Mouse (Mus musculus): Measurements from ENCODE around the gene Mog. TPM values are rescaled to one million over a fixed set of nuclear protein-coding genes. Genes with fewer than 3 reads are reported as not detected.

Gene Mog
- polyA plus RNA-seq, 1 experiment from 2014 or later = not detected

Other genes with a start within 250 kb of the Mog start
- gene H2-M10.6, start 211.2 kb downstream of the Mog start, polyA plus RNA-seq (2014; fragmentation: Nextera tagmentation; extraction: Ambion mirVana) = not detected in 2 replicates
- 17.6 and 18.8 TPM in 2 replicates for gene Trim26, start 186.3 kb downstream of the Mog start, polyA plus RNA-seq (2014; fragmentation: Nextera tagmentation; extraction: Ambion mirVana)
- gene Trim15, start 156.2 kb downstream of the Mog start, polyA plus RNA-seq (2014; fragmentation: Nextera tagmentation; extraction: Ambion mirVana) = 0.19 TPM in 1 of 2 replicates, not detected in the other
- gene Trim10, start 153.8 kb downstream of the Mog start, polyA plus RNA-seq (2014; fragmentation: Nextera tagmentation; extraction: Ambion mirVana) = 4.7 and 6.8 TPM in 2 replicates
- gene Trim40, start 133.3 kb downstream of the Mog start, polyA plus RNA-seq (2014; fragmentation: Nextera tagmentation; extraction: Ambion mirVana) = not detected in 2 replicates
- gene Trim31, start 125.3 kb downstream of the Mog start, polyA plus RNA-seq (2014; fragmentation: Nextera tagmentation; extraction: Ambion mirVana) = not detected in 2 replicates
- gene Rnf39, start 80.5 kb downstream of the Mog start, polyA plus RNA-seq (2014; fragmentation: Nextera tagmentation; extraction: Ambion mirVana) = 0.24 and 0.45 TPM in 2 replicates
- gene Ppp1r11, start 71.7 kb downstream of the Mog start, polyA plus RNA-seq (2014; fragmentation: Nextera tagmentation; extraction: Ambion mirVana) = 95.7 and 98.4 TPM in 2 replicates
- 42.0 and 43.9 TPM in 2 replicates for gene Znrd1, start 64.8 kb downstream of the Mog start, polyA plus RNA-seq (2014; fragmentation: Nextera tagmentation; extraction: Ambion mirVana)
- 8.1 and 8.6 TPM in 2 replicates for gene Znrd1as, start 64.8 kb downstream of the Mog start, polyA plus RNA-seq (2014; fragmentation: Nextera tagmentation; extraction: Ambion mirVana)
- 0.32 TPM in 1 of 2 replicates, not detected in the other for gene 2410137M14Rik, start 42.2 kb downstream of the Mog start, polyA plus RNA-seq (2014; fragmentation: Nextera tagmentation; extraction: Ambion mirVana)
- gene H2-M5, start 33.9 kb downstream of the Mog start, polyA plus RNA-seq (2014; fragmentation: Nextera tagmentation; extraction: Ambion mirVana) = 0.23 and 0.75 TPM in 2 replicates
- 38.3 and 43.4 TPM in 2 replicates for gene Zfp57, start 22.2 kb downstream of the Mog start, polyA plus RNA-seq (2014; fragmentation: Nextera tagmentation; extraction: Ambion mirVana)
- 3.6 and 8.0 TPM in 2 replicates for gene Gabbr1, start 22.6 kb upstream of the Mog start, polyA plus RNA-seq (2014; fragmentation: Nextera tagmentation; extraction: Ambion mirVana)
- gene Olfr90, start 65.1 kb upstream of the Mog start, polyA plus RNA-seq (2014; fragmentation: Nextera tagmentation; extraction: Ambion mirVana) = not detected in 2 replicates
- gene Olfr91, start 74.9 kb upstream of the Mog start, polyA plus RNA-seq (2014; fragmentation: Nextera tagmentation; extraction: Ambion mirVana) = not detected in 2 replicates
- gene Olfr92, start 96.7 kb upstream of the Mog start, polyA plus RNA-seq (2014; fragmentation: Nextera tagmentation; extraction: Ambion mirVana) = not detected in 2 replicates
- gene Olfr93, start 138.1 kb upstream of the Mog start, polyA plus RNA-seq (2014; fragmentation: Nextera tagmentation; extraction: Ambion mirVana) = not detected in 2 replicates
- not detected in 2 replicates for gene Ubd, start 170.5 kb upstream of the Mog start, polyA plus RNA-seq (2014; fragmentation: Nextera tagmentation; extraction: Ambion mirVana)
- not detected in 2 replicates for gene Olfr94, start 177.6 kb upstream of the Mog start, polyA plus RNA-seq (2014; fragmentation: Nextera tagmentation; extraction: Ambion mirVana)
- not detected in 2 replicates for gene Olfr95, start 189.7 kb upstream of the Mog start, polyA plus RNA-seq (2014; fragmentation: Nextera tagmentation; extraction: Ambion mirVana)
- gene Olfr96, start 196.7 kb upstream of the Mog start, polyA plus RNA-seq (2014; fragmentation: Nextera tagmentation; extraction: Ambion mirVana) = not detected in 2 replicates
- gene Olfr97, start 213.9 kb upstream of the Mog start, polyA plus RNA-seq (2014; fragmentation: Nextera tagmentation; extraction: Ambion mirVana) = not detected in 2 replicates
- not detected in 2 replicates for gene Olfr98, start 240.4 kb upstream of the Mog start, polyA plus RNA-seq (2014; fragmentation: Nextera tagmentation; extraction: Ambion mirVana)
- 1.1 and 2.1 TPM in 2 replicates for gene H2-M3, start 246.8 kb upstream of the Mog start, polyA plus RNA-seq (2014; fragmentation: Nextera tagmentation; extraction: Ambion mirVana)

Data from heart, embryonic 14.5 days (tissue).